Mouse (Mus musculus): ENCODE data around the gene Dennd1a. TPM values are rescaled to one million over a fixed set of nuclear protein-coding genes. Genes with fewer than 3 reads are reported as not detected.
A peak's percentile ranks its signal among the peaks of the same experiment; 100 is the strongest.

Dennd1a gene
- polyA plus RNA-seq, 1 experiment, result 14.3 TPM

GRCm38 (mm10) chr2:37789995-37790394 is 497.2 kb downstream of the Dennd1a start:
- Histone ChIP-seq H3K4me3 (ENCODE audit: insufficient read depth, low read depth, low read length) (no peak overlapping the region), H3K27ac (replicated peaks; ENCODE audit: low read depth, low read length) (no peak overlapping the region), H3K4me1 (ENCODE audit: control insufficient read depth, insufficient read depth, insufficient read length, low read length) (no peaks in the 10 kb centered on the region)

DNA sequence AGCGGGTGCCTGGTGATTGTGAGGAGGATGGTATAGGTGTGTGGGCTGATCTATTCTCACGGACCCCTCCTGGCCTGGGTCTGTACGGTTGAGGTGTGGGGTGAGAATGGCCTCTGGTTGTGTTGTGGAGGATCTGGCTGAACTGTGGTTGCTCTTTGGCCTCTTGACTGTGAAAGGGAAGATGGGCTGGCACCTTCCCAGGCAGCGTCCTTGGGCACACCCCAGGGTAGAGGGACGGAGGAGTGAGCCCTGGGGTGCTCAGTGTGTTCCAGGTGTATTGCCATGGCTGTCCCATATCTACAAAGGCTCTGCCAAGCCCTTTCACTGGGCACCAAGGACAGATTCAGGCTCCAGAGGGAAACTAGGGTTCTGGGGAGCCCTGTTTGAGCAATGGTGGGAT is 498.2 kb downstream of the Dennd1a start:
- no peaks in the 10 kb centered on the region for H3K4me1 ChIP-seq (ENCODE audit: control insufficient read depth, insufficient read depth, insufficient read length, low read length)
- no peak overlapping the region for H3K4me3 ChIP-seq (ENCODE audit: insufficient read depth, low read depth, low read length)
- no peak overlapping the region for H3K27ac ChIP-seq (replicated peaks; ENCODE audit: low read depth, low read length)

DNA sequence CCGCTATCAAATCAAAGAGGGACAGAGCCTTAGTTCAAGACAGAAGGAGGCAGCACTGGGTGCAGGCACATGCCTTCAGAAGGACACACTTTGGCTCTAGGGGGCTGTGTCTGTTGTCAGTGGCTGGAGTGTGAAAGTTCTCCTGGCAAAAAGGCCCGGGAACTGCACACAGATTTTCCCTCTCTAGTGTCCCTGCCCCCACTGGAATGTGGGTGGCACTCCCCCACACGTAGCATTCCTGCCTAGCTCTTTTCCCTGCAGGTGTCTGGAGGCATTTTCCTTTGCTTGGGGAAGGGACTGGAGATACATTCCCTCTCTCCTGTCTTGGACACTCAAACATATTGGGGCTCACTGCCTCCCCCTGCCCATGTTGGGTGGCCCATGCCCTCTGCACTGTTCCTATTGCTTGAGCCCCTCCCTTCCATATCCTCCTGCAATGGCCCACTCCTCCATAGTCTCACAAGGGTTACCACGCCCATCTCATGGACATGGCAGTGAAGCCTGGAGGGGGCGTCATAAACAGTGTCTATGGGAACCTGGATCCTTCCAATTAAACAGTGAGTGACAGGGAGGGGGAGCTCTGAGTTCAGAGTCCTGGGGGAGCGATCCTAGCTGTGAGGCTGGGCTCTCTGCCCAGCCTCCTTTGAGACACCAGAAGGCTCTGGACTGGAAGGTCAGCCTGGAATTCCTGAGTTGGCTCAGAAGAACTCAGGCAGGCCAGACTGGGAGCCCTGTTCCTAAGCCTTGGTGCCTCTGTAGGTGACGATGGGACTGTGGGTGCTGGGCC is 498.8 kb downstream of the Dennd1a start:
- no peak overlapping the region for H3K27ac ChIP-seq (replicated peaks; ENCODE audit: low read depth, low read length)
- no peak overlapping the region for H3K4me3 ChIP-seq (ENCODE audit: insufficient read depth, low read depth, low read length)
- no peaks in the 10 kb centered on the region for H3K4me1 ChIP-seq (ENCODE audit: control insufficient read depth, insufficient read depth, insufficient read length, low read length)

DNA sequence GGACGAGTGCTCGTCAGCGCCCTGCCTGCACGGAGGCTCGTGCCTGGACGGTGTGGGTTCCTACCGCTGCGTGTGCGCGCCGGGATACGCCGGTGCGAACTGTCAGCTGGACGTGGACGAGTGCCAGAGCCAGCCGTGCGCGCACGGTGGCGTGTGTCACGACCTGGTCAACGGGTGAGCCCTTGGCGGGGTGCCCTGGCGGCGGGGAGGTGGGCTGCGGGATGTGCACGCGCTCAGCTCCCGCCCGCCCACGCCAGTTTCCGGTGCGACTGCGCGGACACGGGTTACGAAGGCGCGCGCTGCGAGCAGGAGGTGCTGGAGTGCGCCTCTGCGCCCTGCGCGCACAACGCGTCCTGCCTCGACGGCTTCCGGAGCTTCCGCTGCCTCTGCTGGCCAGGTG is 500.7 kb downstream of the Dennd1a start:
- Histone ChIP-seq H3K4me1 (ENCODE audit: control insufficient read depth, insufficient read depth, insufficient read length, low read length) (no peaks in the 10 kb centered on the region), H3K4me3 (ENCODE audit: insufficient read depth, low read depth, low read length) (no peak overlapping the region), H3K27ac (replicated peaks; ENCODE audit: low read depth, low read length) (no peak overlapping the region)

DNA sequence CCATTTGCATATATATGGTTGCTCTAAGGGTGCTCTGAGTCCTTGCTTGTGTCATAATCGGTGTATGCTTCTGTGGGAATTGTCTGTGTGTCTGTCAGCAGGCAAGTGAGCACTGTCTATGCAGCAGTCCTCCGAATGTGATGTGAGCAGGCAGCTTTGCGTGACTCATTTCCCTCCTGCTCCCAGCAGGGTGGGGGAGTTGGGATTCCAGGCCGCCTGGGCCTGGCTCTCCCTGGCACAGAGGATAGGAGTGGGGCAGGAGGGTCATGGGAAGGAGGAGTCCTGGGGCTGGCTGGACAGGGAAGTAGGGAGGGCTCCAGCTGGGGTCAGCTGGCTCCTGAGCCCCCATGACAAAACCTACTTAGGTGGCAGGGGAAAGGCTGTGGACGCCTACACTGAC is 502.7 kb downstream of the Dennd1a start:
- no peak overlapping the region for H3K27ac ChIP-seq (replicated peaks; ENCODE audit: low read depth, low read length)
- no peak overlapping the region for H3K4me3 ChIP-seq (ENCODE audit: insufficient read depth, low read depth, low read length)
- no peaks in the 10 kb centered on the region for H3K4me1 ChIP-seq (ENCODE audit: control insufficient read depth, insufficient read depth, insufficient read length, low read length)

- H3K4me1 ChIP-seq (ENCODE audit: control insufficient read depth, insufficient read depth, insufficient read length, low read length), result no peaks in the 10 kb centered on the region
- no peak overlapping the region for H3K27ac ChIP-seq (replicated peaks; ENCODE audit: low read depth, low read length)
- no peak overlapping the region for H3K4me3 ChIP-seq (ENCODE audit: insufficient read depth, low read depth, low read length)
Measured at GRCm38 (mm10) chr2:37782002-37782401, 505.2 kb downstream of the Dennd1a start.

DNA sequence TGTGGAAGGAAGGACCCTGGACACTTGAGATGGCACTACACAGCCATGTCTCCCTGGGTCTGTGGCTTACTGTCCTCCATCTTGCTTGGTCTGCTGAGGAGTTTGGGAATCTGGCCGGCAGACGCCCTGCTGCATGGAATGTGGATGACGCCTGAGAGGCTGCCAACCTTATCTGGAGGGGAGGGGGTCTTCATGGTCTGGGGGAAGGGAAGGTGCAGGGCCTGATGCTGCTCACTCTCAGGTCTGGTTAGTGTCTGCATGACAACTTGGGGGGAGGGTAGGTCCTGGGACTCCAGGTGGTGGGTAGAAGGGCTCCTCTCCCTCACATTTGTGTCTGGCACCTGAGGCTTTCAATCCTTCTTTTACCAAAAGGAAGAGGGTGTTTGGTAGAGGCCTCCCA is 505.8 kb downstream of the Dennd1a start:
- Histone ChIP-seq H3K4me3 (ENCODE audit: insufficient read depth, low read depth, low read length) (no peak overlapping the region), H3K27ac (replicated peaks; ENCODE audit: low read depth, low read length) (no peak overlapping the region), H3K4me1 (ENCODE audit: control insufficient read depth, insufficient read depth, insufficient read length, low read length) (no peaks in the 10 kb centered on the region)

DNA sequence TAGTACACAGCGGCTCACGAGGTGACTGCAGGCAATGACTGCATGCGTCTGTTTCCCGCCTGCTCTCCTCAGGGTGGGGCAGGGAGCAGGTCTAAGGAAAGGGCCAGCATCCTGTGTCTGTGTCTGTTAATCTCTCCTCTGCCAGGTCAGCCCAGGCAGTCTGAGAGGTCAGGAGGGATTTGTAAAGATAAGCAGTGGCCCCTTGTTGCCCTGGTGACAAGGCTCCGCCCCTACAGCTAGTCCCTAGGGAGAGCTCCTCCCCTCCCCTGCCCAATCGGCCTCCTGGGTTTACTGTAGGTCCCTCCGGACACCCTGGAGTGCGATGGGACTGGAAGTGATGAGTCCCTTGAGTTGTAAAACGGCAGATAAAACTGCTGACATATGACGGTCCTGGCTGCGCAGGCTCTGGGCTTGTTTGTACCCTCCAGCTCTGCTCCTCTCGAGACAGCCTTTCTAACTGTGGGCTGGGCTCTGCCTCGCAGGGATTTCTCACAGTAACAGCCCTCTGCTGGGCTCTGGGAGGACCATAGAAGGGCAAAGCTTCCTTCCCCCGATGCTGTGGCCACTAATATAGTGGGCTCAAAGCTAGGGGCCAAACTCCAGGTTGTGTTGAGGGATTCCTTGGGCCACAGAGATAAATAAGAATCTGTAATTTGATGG is 506.8 kb downstream of the Dennd1a start:
- Histone ChIP-seq H3K27ac (replicated peaks; ENCODE audit: low read depth, low read length) (no peak overlapping the region), H3K4me1 (ENCODE audit: control insufficient read depth, insufficient read depth, insufficient read length, low read length) (no peaks in the 10 kb centered on the region), H3K4me3 (ENCODE audit: insufficient read depth, low read depth, low read length) (no peak overlapping the region)

DNA sequence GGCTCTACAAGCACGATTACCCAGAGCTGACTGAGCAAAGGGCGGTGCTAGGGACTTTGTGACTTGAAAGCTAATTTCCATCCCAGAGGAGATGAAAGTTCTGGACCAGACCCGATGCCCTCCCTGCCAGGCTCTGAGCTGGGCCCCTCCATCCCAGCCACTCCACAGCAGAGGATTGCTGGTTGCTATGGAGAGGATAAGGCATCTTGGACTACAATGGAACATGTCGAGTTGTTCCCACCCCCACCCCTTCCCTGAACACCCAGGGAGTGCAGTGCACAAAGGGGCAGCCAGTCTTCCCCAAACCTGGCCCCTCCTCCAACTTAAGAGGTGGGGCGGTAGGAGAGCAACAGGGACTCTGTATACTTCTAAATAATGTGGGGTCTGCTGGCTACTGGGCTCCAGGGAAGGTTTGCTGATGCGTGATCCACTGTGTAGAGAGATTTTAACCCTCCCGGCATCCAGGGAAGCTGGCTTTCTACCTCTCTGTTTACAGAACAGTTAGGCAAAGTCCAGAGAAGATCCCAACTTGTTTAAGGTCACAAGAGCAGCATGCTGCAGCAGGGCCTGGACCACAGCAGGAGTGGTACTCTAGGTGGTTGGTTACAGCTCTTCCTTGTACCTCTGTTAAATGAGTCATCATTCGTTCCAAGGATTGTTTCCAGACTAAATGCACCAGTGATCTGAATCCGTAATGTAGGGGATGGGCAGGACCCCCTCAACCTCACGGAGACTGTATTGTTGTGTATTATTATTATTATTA is 509.1 kb downstream of the Dennd1a start:
- Histone ChIP-seq H3K4me1 (ENCODE audit: control insufficient read depth, insufficient read depth, insufficient read length, low read length) (no peaks in the 10 kb centered on the region), H3K27ac (replicated peaks; ENCODE audit: low read depth, low read length) (no peak overlapping the region), H3K4me3 (ENCODE audit: insufficient read depth, low read depth, low read length) (no peak overlapping the region)

GRCm38 (mm10) chr2:37776611-37777411 is 510.4 kb downstream of the Dennd1a start:
- Histone ChIP-seq H3K27ac (replicated peaks; ENCODE audit: low read depth, low read length) (no peak overlapping the region), H3K4me1 (ENCODE audit: control insufficient read depth, insufficient read depth, insufficient read length, low read length) (no peaks in the 10 kb centered on the region), H3K4me3 (ENCODE audit: insufficient read depth, low read depth, low read length) (no peak overlapping the region)

GRCm38 (mm10) chr2:37776016-37776415 is 511.2 kb downstream of the Dennd1a start, which contains the start of gene Crb2:
Crb2 (plus strand) TSS chr2:37776249.
- no peaks in the 10 kb centered on the region for H3K4me1 ChIP-seq (ENCODE audit: control insufficient read depth, insufficient read depth, insufficient read length, low read length)
- no peak within 1 kb of the TSS for H3K27ac ChIP-seq (replicated peaks; ENCODE audit: low read depth, low read length)
- no peak within 1 kb of the TSS for H3K4me3 ChIP-seq (ENCODE audit: insufficient read depth, low read depth, low read length)

DNA sequence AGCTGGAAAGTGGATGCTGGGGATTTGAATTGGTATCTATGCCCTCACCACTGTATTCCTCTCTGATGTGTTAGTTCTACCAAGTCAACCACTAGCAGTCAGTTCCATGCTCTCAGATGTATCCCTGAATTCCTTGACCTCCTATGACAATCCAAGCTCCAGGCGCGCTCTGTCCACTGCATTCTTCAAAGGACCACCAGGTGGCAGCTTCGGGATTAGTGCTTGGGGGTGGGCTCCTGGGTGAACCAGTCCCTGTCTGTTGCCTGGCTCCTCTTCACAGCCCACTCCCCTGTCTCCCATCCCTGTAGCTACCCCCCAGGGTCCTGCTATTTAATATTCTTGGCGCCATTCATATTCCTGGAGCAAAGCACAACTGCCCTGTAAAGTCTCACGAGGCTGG is 512.6 kb downstream of the Dennd1a start:
- H3K4me3 ChIP-seq (ENCODE audit: insufficient read depth, low read depth, low read length), result no peak overlapping the region
- H3K27ac ChIP-seq (replicated peaks; ENCODE audit: low read depth, low read length), result no peak overlapping the region
- H3K4me1 ChIP-seq (ENCODE audit: control insufficient read depth, insufficient read depth, insufficient read length, low read length), result no peaks in the 10 kb centered on the region

DNA sequence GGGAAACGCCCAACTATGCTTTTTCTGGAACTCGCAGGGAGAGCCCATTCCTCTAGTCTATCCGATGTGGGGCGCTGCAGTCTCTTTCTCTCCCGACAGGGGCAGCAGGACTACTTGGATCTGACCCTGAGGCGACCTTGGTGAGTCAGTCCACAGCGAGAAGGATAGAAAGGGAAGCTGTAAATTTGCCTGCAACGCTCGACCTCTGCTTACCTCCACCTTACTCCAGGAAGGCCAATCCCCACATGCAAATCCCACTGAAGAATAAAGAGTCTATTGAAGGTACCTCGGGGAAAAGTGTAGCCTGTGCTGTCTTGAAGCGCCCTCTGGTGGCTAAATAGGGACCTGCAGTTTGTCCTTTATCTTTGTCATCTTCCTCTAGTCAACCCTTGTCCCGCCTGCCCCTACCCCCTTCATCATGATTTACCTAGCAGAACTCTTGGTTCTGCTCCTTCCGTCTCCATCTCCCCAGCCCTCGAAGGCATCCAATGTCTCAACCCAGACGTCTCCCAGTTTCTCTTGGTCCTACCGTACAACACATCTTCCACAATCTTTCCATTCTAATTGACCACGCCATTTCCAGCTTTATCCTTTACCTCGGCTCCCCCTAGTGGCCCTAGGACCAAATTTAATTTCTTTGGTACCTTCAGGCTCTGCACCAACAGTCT is 515.4 kb downstream of the Dennd1a start:
- peak overlapping the region; percentile 56 for H3K4me3 ChIP-seq (ENCODE audit: insufficient read depth, low read depth, low read length)
- H3K27ac ChIP-seq (replicated peaks; ENCODE audit: low read depth, low read length), result no peak overlapping the region
- H3K4me1 ChIP-seq (ENCODE audit: control insufficient read depth, insufficient read depth, insufficient read length, low read length), result peaks cover 9% of the 10 kb centered on the region

- H3K4me3 ChIP-seq (ENCODE audit: insufficient read depth, low read depth, low read length), result no peak overlapping the region
- H3K4me1 ChIP-seq (ENCODE audit: control insufficient read depth, insufficient read depth, insufficient read length, low read length), result peaks cover 18% of the 10 kb centered on the region
- H3K27ac ChIP-seq (replicated peaks; ENCODE audit: low read depth, low read length), result no peak overlapping the region
Measured at GRCm38 (mm10) chr2:37769793-37770192, 517.4 kb downstream of the Dennd1a start.

Data from brown adipose tissue, adult 24 weeks (tissue).